ENCODE assay signal across 19 mouse cellular contexts in the genomic region with DNA sequence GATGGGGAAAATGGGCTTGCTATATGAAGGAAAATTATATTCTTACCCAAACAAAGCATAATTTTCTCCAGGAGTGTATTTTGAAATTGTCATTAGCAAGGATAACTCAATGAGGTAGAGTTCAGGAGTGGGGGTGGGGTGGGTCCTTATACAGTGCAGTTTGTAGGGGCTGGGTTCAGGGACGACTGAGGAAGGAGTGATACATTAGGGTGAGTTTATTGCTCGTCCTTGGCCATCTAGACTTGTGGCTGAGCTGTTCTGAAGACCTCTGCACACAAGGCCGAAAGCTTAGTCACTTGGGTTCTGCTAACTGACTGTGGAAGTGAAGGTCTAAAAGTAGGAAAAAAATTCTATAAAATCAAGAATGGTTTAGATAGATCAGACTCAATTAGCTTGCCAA.
"Had no signal": no experiment of that assay in that cellular context is flagged by ENCODE, and none has a peak within 500 bp of the region (broad histone marks: within the 10 kb centered on the region; RNA-seq: fewer than 3 reads in every experiment).

No protein-coding gene starts in this region.

- H3K4me3 ChIP-seq: lung, embryonic 15.5 days; midbrain, embryonic 10.5 days; midbrain, embryonic 12.5 days; myocyte; neural tube, embryonic 13.5 days; neural tube, embryonic 15.5 days had no signal

- H3K27ac ChIP-seq: lung, embryonic 15.5 days; midbrain, embryonic 10.5 days; midbrain, embryonic 12.5 days; neural tube, embryonic 13.5 days; neural tube, embryonic 15.5 days had no signal

- DNase-seq: liver, postnatal 0 days; lung, adult 2 months; lung, postnatal 14 days; lung, postnatal 4 days; midbrain, embryonic 14.5 days; retina, postnatal 1 day; right cerebral cortex, adult 18-20 months; right cerebral cortex, postnatal 25 days; right cerebral cortex, postnatal 4 days; spleen, adult 18-20 months; thymus, adult 18-20 months; thymus, postnatal 25 days; thymus, postnatal 4 days had no signal
